ENCODE assay signal across 12 mouse cellular contexts in genomic region chr17:28375592-28376061, GRCm38 (mm10). TPM values are rescaled to one million over a fixed set of nuclear protein-coding genes. Genes with fewer than 3 reads are reported as not detected.
DNase-seq lines count a peak whose midpoint lies in the region; ATAC-seq lines count a peak whose summit lies in the region.
"Had no signal": no experiment of that assay in that cellular context is flagged by ENCODE, and none has a peak within 500 bp of the region (broad histone marks: within the 10 kb centered on the region; RNA-seq: fewer than 3 reads in every experiment).

No protein-coding gene starts in this region.

- H3K36me3 ChIP-seq in hindbrain, embryonic 10.5 days, result no peaks in the 10 kb centered on the region
- no peaks in the 10 kb centered on the region for H3K36me3 ChIP-seq in hindbrain, embryonic 11.5 days (ENCODE audit: control insufficient read depth, insufficient read depth, low read length)
- H3K36me3 ChIP-seq in liver, embryonic 13.5 days, result no peaks in the 10 kb centered on the region
- H3K36me3 ChIP-seq in midbrain, embryonic 13.5 days, result no peaks in the 10 kb centered on the region
- H3K36me3 ChIP-seq: embryonic facial prominence, embryonic 15.5 days had no signal

- no peak for ATAC-seq in hindbrain, embryonic 11.5 days (ENCODE audit: low FRiP score)
- ATAC-seq in liver, embryonic 13.5 days (ENCODE audit: low read depth), result peak; percentile 61
- ATAC-seq in cerebellum, adult (ENCODE audit: insufficient number of reproducible peaks, low FRiP score, low TSS enrichment), result no peak
- no peak for ATAC-seq in midbrain, embryonic 13.5 days

- no peak overlapping the region for H3K4me2 ChIP-seq in hindbrain, embryonic 11.5 days (replicated peaks; ENCODE audit: low read depth, low read length)
- no peak overlapping the region for H3K4me2 ChIP-seq in liver, embryonic 13.5 days
- no peak overlapping the region for H3K4me2 ChIP-seq in midbrain, embryonic 13.5 days (replicated peaks)
- H3K4me2 ChIP-seq: embryonic facial prominence, embryonic 15.5 days; hindbrain, embryonic 14.5 days had no signal

- DNase-seq in hindbrain, embryonic 10.5 days (ENCODE audit: low spot score), result no peak
- DNase-seq in hindbrain, embryonic 11.5 days (ENCODE audit: low spot score), result no peak
- peak; percentile 23 to 37 for DNase-seq in B cell, adult 2 months
- DNase-seq in T-cell, adult 2 months (ENCODE audit: low spot score), result peak; percentile 56
- peak; percentile 11 for DNase-seq in liver, embryonic 13.5 days
- DNase-seq in right cerebral cortex, adult 2 months (ENCODE audit: low spot score in 2 of 2), result no peak

- no peak overlapping the region for H3K9ac ChIP-seq in hindbrain, embryonic 11.5 days (ENCODE audit: low read depth, low read length)
- no peak overlapping the region for H3K9ac ChIP-seq in liver, embryonic 13.5 days
- no peak overlapping the region for H3K9ac ChIP-seq in midbrain, embryonic 13.5 days (replicated peaks)
- H3K9ac ChIP-seq: embryonic facial prominence, embryonic 15.5 days; hindbrain, embryonic 14.5 days had no signal

- H3K4me1 ChIP-seq in hindbrain, embryonic 10.5 days (replicated peaks), result peaks cover 25% of the 10 kb centered on the region
- H3K4me1 ChIP-seq in hindbrain, embryonic 11.5 days (replicated peaks; ENCODE audit: control insufficient read depth, insufficient read depth, low read length), result no peaks in the 10 kb centered on the region
- H3K4me1 ChIP-seq in liver, embryonic 13.5 days (replicated peaks), result peaks cover 18% of the 10 kb centered on the region
- peaks cover 5% of the 10 kb centered on the region for H3K4me1 ChIP-seq in midbrain, embryonic 13.5 days (replicated peaks)

- no peak overlapping the region for H3K27ac ChIP-seq in hindbrain, embryonic 10.5 days
- H3K27ac ChIP-seq in hindbrain, embryonic 11.5 days (ENCODE audit: low read depth, low read length), result no peak overlapping the region
- no peak overlapping the region for H3K27ac ChIP-seq in liver, embryonic 13.5 days
- no peak overlapping the region for H3K27ac ChIP-seq in midbrain, embryonic 13.5 days
- H3K27ac ChIP-seq: embryonic facial prominence, embryonic 15.5 days; hindbrain, embryonic 14.5 days; left cerebral cortex, adult 2 months; macrophage had no signal

- H3K9me3 ChIP-seq in hindbrain, embryonic 10.5 days, result no peaks in the 10 kb centered on the region
- no peaks in the 10 kb centered on the region for H3K9me3 ChIP-seq in hindbrain, embryonic 11.5 days (ENCODE audit: control insufficient read depth, low read length)
- no peaks in the 10 kb centered on the region for H3K9me3 ChIP-seq in liver, embryonic 13.5 days (replicated peaks)
- H3K9me3 ChIP-seq in midbrain, embryonic 13.5 days, result no peaks in the 10 kb centered on the region
- H3K9me3 ChIP-seq: embryonic facial prominence, embryonic 15.5 days had no signal

- H3K4me3 ChIP-seq in hindbrain, embryonic 10.5 days, result peak overlapping the region; percentile 16; the same call in 1 of the 2 replicates
- no peak overlapping the region for H3K4me3 ChIP-seq in hindbrain, embryonic 11.5 days (ENCODE audit: low read depth, low read length)
- H3K4me3 ChIP-seq in liver, embryonic 13.5 days (replicated peaks), result no peak overlapping the region
- H3K4me3 ChIP-seq in midbrain, embryonic 13.5 days (replicated peaks), result no peak overlapping the region
- H3K4me3 ChIP-seq: embryonic facial prominence, embryonic 15.5 days; left cerebral cortex, adult 2 months had no signal

- peaks cover 52% of the 10 kb centered on the region for H3K27me3 ChIP-seq in hindbrain, embryonic 10.5 days (ENCODE audit: insufficient read depth, poor library complexity, severe bottlenecking)
- peaks cover 15% of the 10 kb centered on the region for H3K27me3 ChIP-seq in hindbrain, embryonic 11.5 days (ENCODE audit: control insufficient read depth, insufficient read depth, low read length)
- H3K27me3 ChIP-seq in liver, embryonic 13.5 days, result peaks cover 42% of the 10 kb centered on the region
- H3K27me3 ChIP-seq in midbrain, embryonic 13.5 days, result peaks cover 31% of the 10 kb centered on the region

- 14% methylated on average over 17 of the region's 17 CpGs for WGBS in hindbrain, embryonic 10.5 days
- WGBS in hindbrain, embryonic 11.5 days, result 12% methylated on average over 17 of the region's 17 CpGs
- WGBS in liver, embryonic 13.5 days (ENCODE audit: insufficient replicate concordance), result 5% methylated on average over 17 of the region's 17 CpGs
- 17% methylated on average over 17 of the region's 17 CpGs for WGBS in midbrain, embryonic 13.5 days

RNA-seq across cellular contexts. Expression of gene Tulp1, which starts 10.6 kb away (rescaled TPM):
- 2.8 and 4.0 TPM in 2 replicates for polyA plus RNA-seq in hindbrain, embryonic 10.5 days (2016; fragmentation: Nextera tagmentation; extraction: Ambion mirVana)
- polyA plus RNA-seq in hindbrain, embryonic 11.5 days (2014; fragmentation: Nextera tagmentation; extraction: Ambion mirVana), result 2.9 and 4.1 TPM in 2 replicates
- 0.52 and 1.3 TPM in 2 replicates for polyA plus RNA-seq in liver, embryonic 13.5 days (2015; fragmentation: Nextera tagmentation; extraction: Ambion mirVana)
- polyA plus RNA-seq in midbrain, embryonic 13.5 days (2015; fragmentation: Nextera tagmentation; extraction: Ambion mirVana), result 1.7 and 2.6 TPM in 2 replicates
- polyA plus RNA-seq: macrophage had no signal

RNA-seq across cellular contexts. Expression of gene Tead3, which starts 25.0 kb away (rescaled TPM):
- 5.5 and 6.1 TPM in 2 replicates for polyA plus RNA-seq in hindbrain, embryonic 10.5 days (2016; fragmentation: Nextera tagmentation; extraction: Ambion mirVana)
- polyA plus RNA-seq in hindbrain, embryonic 11.5 days (2014; fragmentation: Nextera tagmentation; extraction: Ambion mirVana), result 3.7 and 5.1 TPM in 2 replicates
- 0.76 and 0.96 TPM in 2 replicates for polyA plus RNA-seq in liver, embryonic 13.5 days (2015; fragmentation: Nextera tagmentation; extraction: Ambion mirVana)
- 1.9 and 2.9 TPM in 2 replicates for polyA plus RNA-seq in midbrain, embryonic 13.5 days (2015; fragmentation: Nextera tagmentation; extraction: Ambion mirVana)
- polyA plus RNA-seq: macrophage had no signal

RNA-seq across cellular contexts. Expression of gene Rpl10a, which starts 47.4 kb away (rescaled TPM):
- 439 and 483 TPM in 2 replicates for polyA plus RNA-seq in hindbrain, embryonic 10.5 days (2016; fragmentation: Nextera tagmentation; extraction: Ambion mirVana)
- 445 and 475 TPM in 2 replicates for polyA plus RNA-seq in hindbrain, embryonic 11.5 days (2014; fragmentation: Nextera tagmentation; extraction: Ambion mirVana)
- polyA plus RNA-seq in liver, embryonic 13.5 days (2015; fragmentation: Nextera tagmentation; extraction: Ambion mirVana), result 372 and 464 TPM in 2 replicates
- polyA plus RNA-seq in midbrain, embryonic 13.5 days (2015; fragmentation: Nextera tagmentation; extraction: Ambion mirVana), result 382 and 387 TPM in 2 replicates

Comparison
In these comparisons a context has a peak if more than half of its experiments do, and no peak if none do; other contexts are left out.
1. DNase-seq: peak in B cell, adult 2 months (2 of 2), T-cell, adult 2 months (single experiment) and liver, embryonic 13.5 days (single experiment); none in hindbrain, embryonic 10.5 days (single experiment), hindbrain, embryonic 11.5 days (single experiment) and right cerebral cortex, adult 2 months (0 of 2).